Mouse (Mus musculus): ENCODE measurements around the gene Tpra1. TPM values are rescaled to one million over a fixed set of nuclear protein-coding genes. Genes with fewer than 3 reads are reported as not detected.
A peak's percentile ranks its signal among the peaks of the same experiment; 100 is the strongest.

The Tpra1 gene
- polyA plus RNA-seq, 1 experiment from 2014 or later = 47.9 TPM

DNA sequence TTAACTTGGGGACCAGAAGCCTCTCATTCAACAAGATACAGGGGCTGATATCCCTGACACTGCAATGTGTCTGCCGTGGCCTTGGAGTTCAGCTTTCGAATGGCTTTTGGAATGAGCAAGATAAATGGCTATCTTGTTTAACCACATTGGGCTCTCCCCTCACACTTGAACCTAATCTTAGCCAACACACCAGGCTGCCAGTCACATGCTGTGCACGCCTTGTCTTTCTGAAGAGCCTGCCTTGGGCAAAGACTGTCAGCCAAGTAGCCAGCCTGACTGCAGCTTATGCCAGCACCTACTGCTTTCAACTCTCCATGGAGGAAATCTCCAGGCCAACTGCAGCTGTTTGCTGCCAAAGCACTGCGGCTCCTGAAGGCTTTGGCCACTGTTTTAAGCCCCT is 13.5 kb downstream of the Tpra1 start:
- DNase-seq (ENCODE audit: extremely low spot score, low spot score) = no peak
- Histone ChIP-seq H3K9me3 (no peaks in the 10 kb centered on the region), H3K27me3 (ENCODE audit: poor library complexity, severe bottlenecking) (no peaks in the 10 kb centered on the region), H3K27ac (0 out of 2 replicates have a peak overlapping the region, but pooled peaks have one; percentile 21), H3K4me3 (no peak overlapping the region), H3K36me3 (replicated peaks) (peaks cover 20% of the 10 kb centered on the region), H3K4me1 (0 out of 2 replicates have a peak, but pooled peaks cover 4% of the 10 kb centered on the region)
- WGBS = 89% methylated on average over 4 of the region's 4 CpGs

DNA sequence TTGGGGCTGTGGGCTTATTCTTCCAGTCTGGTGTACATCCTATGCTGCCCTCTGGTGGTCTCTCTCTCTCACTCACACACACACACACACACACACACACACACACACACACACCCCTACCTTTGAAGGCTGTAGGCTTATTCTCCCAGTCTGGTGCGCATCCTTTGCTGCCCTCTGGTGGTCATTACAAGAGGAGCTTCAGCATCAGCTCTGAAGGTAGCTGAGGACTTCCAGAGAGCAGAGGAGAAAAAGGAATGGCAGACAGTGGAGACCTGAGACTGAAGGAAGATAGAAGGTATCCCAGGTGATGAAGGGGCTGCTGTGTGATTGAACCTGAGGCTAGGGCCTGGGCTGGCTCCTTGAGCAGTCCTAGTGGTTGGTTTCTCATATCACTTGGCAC is 14.1 kb downstream of the Tpra1 start:
- WGBS = 59% methylated on average over 1 of the region's 1 CpGs
- H3K36me3 ChIP-seq (replicated peaks) = peaks cover 14% of the 10 kb centered on the region
- no peaks in the 10 kb centered on the region for H3K9me3 ChIP-seq
- H3K27ac ChIP-seq = 0 out of 2 replicates have a peak overlapping the region, but pooled peaks have one; percentile 21
- H3K4me1 ChIP-seq = 0 out of 2 replicates have a peak, but pooled peaks cover 4% of the 10 kb centered on the region
- H3K4me3 ChIP-seq = no peak overlapping the region
- no peak for DNase-seq (ENCODE audit: extremely low spot score, low spot score)
- H3K27me3 ChIP-seq (ENCODE audit: poor library complexity, severe bottlenecking) = no peaks in the 10 kb centered on the region

DNA sequence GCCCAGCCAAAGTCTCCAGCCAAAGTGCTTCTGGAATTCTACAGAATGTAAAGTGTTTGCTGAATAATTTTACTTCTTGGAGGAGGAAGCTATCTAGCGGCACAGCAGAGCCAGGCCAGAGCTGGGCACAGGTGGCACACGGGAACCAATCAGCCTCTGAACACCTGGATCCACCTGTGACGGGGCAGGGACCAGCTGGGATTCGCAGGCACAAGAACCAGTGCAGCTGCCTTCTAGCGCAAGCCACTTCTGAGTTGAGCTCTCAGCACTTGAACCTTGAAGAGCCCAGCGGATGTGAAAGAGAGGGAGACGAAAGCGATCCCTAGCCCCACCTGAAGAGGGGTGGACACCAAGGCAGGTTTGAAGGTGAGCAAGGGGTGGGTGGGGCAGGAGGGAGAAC is 16.8 kb downstream of the Tpra1 start:
- 79% methylated on average over 8 of the region's 8 CpGs for WGBS
- H3K9me3 ChIP-seq = no peaks in the 10 kb centered on the region

DNA sequence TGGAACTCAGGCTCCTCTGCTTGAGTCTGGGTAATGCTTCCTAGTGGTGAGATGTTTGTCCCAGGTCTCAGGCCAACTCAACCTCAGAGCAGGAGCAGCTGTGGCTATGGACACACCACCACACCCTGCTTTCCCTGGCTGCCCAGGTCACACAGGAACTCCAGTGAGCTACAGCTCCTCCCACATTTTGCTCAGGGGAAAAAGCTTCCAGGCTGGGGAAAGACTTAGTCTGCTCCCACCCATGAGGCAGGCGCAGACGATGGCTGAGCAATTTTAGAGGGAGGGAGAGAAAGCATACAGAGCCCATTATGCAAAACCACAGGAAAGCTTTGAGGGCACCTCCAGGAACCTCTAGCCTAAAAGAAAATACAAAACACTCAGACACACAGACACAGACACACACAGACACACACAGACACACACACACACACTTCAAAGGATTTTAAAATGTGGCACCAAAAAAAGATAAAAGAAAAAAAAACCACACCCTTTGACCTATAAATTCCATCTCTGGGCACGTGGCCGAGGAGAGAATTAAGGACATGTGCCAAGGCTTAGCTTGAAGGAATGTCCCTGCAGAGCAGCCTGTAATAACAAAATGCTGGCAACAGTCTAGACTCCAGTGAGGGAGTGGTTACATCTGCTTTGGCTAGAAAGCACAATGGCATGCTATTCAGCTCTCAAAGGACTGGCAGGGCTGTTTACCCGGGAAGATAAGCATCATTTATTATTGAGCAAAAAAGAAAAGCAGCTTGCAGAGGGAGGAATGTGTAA is 22.6 kb downstream of the Tpra1 start:
- no peak for DNase-seq (ENCODE audit: extremely low spot score, low spot score)
- H3K4me1 ChIP-seq = peaks cover 50% of the 10 kb centered on the region
- WGBS = 3% methylated on average over 5 of the region's 5 CpGs

More for the DNA sequence above, 16.8 kb downstream of the Tpra1 start:
- peaks cover 4% of the 10 kb centered on the region; the same call in 1 of the 2 replicates for H3K4me1 ChIP-seq
- no peaks in the 10 kb centered on the region for H3K36me3 ChIP-seq (replicated peaks)
- H3K27ac ChIP-seq = no peak overlapping the region
- no peak overlapping the region for H3K4me3 ChIP-seq
- H3K27me3 ChIP-seq (ENCODE audit: poor library complexity, severe bottlenecking) = no peaks in the 10 kb centered on the region
- no peak for DNase-seq (ENCODE audit: extremely low spot score, low spot score)

DNA sequence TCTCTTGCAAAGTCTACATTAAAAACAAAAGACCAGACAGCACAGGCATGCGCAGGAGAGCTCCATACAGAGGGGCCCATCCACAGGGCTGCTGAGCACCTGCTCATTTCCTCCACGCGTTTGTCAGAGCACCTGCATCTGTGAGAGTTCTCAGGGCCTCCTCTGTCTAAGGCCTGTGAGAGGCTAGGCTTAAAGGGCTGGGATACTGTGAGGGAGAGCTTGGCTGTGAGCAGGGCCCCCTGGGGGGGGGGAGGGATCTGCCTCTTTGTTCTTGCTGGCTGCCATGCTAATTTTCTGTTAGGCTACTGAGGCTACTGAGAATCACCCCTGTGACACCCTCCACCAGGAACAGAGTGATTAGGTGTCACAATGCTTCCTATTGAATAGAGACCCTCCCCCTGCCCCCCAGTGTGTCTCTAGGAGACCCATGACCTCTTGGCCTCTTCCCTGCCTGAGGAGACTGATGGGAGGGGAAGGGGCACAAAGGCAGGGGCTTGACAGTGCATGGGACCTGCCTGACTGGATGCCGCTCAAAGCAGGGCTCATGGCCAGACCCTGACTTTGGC is 23.7 kb downstream of the Tpra1 start:
- Histone ChIP-seq H3K27ac (peak overlapping the region; percentile 83), H3K9me3 (no peaks in the 10 kb centered on the region), H3K4me3 (0 out of 2 replicates have a peak overlapping the region, but pooled peaks have one; percentile 11), H3K27me3 (ENCODE audit: poor library complexity, severe bottlenecking) (peaks cover 28% of the 10 kb centered on the region), H3K36me3 (replicated peaks) (no peaks in the 10 kb centered on the region), H3K4me1 (peaks cover 61% of the 10 kb centered on the region)
- DNase-seq (ENCODE audit: extremely low spot score, low spot score) = peak; percentile 65
- WGBS = 1% methylated on average over 4 of the region's 4 CpGs

More for the DNA sequence above, 22.6 kb downstream of the Tpra1 start:
- H3K27me3 ChIP-seq (ENCODE audit: poor library complexity, severe bottlenecking) = peaks cover 21% of the 10 kb centered on the region
- H3K27ac ChIP-seq = peak overlapping the region; percentile 83
- H3K36me3 ChIP-seq (replicated peaks) = no peaks in the 10 kb centered on the region
- no peaks in the 10 kb centered on the region for H3K9me3 ChIP-seq
- H3K4me3 ChIP-seq = no peak overlapping the region

DNA sequence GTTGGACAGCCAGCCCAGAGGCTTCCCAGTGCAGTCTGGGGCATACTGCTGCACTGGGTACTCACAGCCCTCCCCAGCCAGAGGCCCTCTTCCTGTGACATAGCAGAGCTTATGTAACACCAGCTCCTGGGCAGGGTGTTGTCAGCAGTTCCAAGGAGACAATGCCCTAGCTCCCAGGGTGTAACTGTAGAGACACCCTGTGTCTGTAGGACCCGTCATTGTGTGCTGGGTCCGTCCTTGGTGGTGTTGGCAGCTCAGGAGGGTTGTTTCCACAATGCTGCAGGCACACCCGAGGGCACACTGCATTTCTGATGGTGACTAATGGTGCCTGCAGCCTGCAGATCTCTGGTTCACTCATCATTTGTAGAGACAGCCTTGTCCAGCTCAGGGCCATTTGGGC is 24.8 kb downstream of the Tpra1 start:
- H3K27ac ChIP-seq = peak overlapping the region; percentile 83
- WGBS = 64% methylated on average over 3 of the region's 3 CpGs
- no peak for DNase-seq (ENCODE audit: extremely low spot score, low spot score)
- H3K4me1 ChIP-seq = peaks cover 65% of the 10 kb centered on the region
- no peak overlapping the region for H3K4me3 ChIP-seq
- no peaks in the 10 kb centered on the region for H3K36me3 ChIP-seq (replicated peaks)
- H3K9me3 ChIP-seq = no peaks in the 10 kb centered on the region
- peaks cover 35% of the 10 kb centered on the region for H3K27me3 ChIP-seq (ENCODE audit: poor library complexity, severe bottlenecking)

DNA sequence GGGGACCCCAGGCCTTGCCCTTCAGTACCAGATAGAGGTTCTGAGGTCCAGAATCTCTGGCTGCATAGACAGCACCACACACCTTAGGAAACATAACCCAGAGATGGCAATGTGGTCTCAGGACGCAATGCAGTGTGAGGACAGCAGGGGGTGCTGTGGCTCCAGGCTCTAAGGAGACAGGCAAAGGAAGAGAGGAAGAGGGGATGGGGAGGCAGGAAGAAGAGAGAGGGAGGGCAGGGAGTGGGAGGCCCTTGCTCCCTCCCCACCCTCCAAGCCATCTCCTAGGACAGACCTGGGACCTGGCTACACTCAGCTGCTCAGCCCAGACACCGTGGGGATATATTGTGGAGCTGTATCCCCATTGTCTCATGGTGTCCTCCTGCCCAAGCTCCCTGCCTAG is 25.5 kb downstream of the Tpra1 start:
- Histone ChIP-seq H3K36me3 (replicated peaks) (no peaks in the 10 kb centered on the region), H3K9me3 (no peaks in the 10 kb centered on the region), H3K27ac (peak overlapping the region; percentile 83), H3K27me3 (ENCODE audit: poor library complexity, severe bottlenecking) (peaks cover 42% of the 10 kb centered on the region), H3K4me1 (peaks cover 65% of the 10 kb centered on the region), H3K4me3 (no peak overlapping the region)
- 18% methylated on average over 2 of the region's 2 CpGs for WGBS
- peak; percentile 77 for DNase-seq (ENCODE audit: extremely low spot score, low spot score)

DNA sequence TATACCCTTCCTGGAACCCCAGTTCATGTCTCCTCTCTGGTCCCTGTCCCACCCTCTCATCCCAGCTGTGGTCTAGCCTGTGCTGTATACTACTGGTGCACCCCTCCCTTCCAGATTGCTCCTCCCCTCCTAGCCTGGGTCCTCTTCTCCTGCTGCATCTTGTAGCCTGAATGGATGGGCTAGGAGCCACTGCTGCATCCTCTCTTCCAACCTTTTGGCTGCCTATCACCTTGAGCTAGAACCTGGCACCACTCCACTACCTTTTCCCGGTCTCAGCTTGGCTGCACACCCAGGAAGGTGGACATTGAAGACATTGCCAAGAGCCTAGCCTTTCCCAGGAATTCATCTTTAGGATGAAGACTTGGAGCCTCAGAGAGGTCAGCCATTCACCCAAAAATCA is 26.0 kb downstream of the Tpra1 start:
- Histone ChIP-seq H3K36me3 (replicated peaks) (no peaks in the 10 kb centered on the region), H3K9me3 (no peaks in the 10 kb centered on the region), H3K27me3 (ENCODE audit: poor library complexity, severe bottlenecking) (peaks cover 46% of the 10 kb centered on the region), H3K4me1 (peaks cover 65% of the 10 kb centered on the region), H3K27ac (peak overlapping the region; percentile 83), H3K4me3 (no peak overlapping the region)
- DNase-seq (ENCODE audit: extremely low spot score, low spot score) = no peak
- WGBS = 84% methylated on average over 1 of the region's 1 CpGs

DNA sequence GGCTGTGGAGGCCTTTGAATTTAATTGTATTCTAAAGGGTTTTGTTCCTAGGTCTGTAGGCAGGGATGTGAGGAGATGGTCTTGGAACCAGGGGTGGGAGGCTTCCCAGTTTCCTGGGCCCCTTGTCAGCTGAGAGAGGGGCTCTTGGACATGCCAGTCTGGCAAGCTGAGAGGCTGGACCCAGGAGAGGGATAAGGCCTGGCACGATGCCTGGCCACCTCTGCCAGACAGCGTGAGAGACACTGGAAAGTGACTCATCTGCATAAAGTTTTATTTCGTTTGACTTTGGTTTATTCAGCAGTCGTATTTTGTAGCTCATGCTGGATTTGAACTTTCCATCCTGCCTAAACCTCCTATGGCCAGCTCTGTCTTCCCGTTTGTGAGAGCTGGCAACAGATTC is 26.5 kb downstream of the Tpra1 start:
- H3K27ac ChIP-seq = 0 out of 2 replicates have a peak overlapping the region, but pooled peaks have one; percentile 16
- H3K36me3 ChIP-seq (replicated peaks) = no peaks in the 10 kb centered on the region
- H3K4me3 ChIP-seq = no peak overlapping the region
- DNase-seq (ENCODE audit: extremely low spot score, low spot score) = no peak
- peaks cover 68% of the 10 kb centered on the region for H3K4me1 ChIP-seq
- no peaks in the 10 kb centered on the region for H3K9me3 ChIP-seq
- H3K27me3 ChIP-seq (ENCODE audit: poor library complexity, severe bottlenecking) = peaks cover 52% of the 10 kb centered on the region
- 87% methylated on average over 5 of the region's 5 CpGs for WGBS

DNA sequence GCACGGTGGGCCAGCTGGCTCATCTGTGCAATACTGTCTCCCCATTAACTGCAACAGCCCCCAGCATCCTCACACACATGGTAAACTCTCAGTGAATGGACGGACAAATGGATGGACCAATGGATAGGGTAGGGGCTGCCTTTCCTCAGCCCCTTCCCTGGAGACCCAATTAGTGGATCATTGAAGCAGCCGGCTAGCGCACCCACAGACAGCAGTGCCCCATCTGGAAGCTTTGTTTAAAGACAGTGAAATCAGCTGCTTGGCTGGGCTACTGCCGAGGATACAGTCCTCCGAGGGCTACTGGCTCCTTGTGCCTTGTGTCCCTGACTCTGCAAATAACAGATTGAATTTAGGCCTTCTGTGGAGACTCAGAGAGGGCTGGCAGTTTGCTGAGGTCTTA is 27.4 kb downstream of the Tpra1 start:
- 57% methylated on average over 6 of the region's 6 CpGs for WGBS
- DNase-seq (ENCODE audit: extremely low spot score, low spot score) = no peak
- H3K9me3 ChIP-seq = no peaks in the 10 kb centered on the region
- no peak overlapping the region for H3K4me3 ChIP-seq
- H3K36me3 ChIP-seq (replicated peaks) = no peaks in the 10 kb centered on the region
- H3K27me3 ChIP-seq (ENCODE audit: poor library complexity, severe bottlenecking) = peaks cover 60% of the 10 kb centered on the region
- peak overlapping the region; percentile 75; the same call in 1 of the 2 replicates for H3K27ac ChIP-seq
- peaks cover 70% of the 10 kb centered on the region for H3K4me1 ChIP-seq

DNA sequence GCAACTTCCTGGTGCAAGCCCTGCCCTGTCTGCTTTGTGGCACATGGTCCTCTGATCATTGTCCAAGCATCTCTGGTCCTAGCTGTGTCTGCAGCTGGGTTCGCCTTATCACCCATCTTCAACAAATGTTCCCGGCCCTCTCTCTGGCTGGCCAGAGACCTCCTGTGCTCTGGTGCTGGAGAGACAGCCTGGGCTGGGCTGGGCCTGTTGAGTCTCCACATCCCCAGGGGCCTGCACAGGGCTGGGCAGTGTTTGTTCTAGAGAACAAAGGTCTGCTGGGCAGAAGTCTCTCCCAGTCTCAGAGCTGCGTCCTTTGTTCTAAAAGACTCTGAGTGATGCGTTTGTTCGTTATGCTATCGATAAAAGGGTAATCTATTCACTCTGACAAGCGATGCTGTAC is 28.0 kb downstream of the Tpra1 start:
- Histone ChIP-seq H3K27ac (peak overlapping the region; percentile 75; the same call in 1 of the 2 replicates), H3K9me3 (no peaks in the 10 kb centered on the region), H3K27me3 (ENCODE audit: poor library complexity, severe bottlenecking) (peaks cover 66% of the 10 kb centered on the region), H3K4me3 (no peak overlapping the region), H3K4me1 (peaks cover 70% of the 10 kb centered on the region), H3K36me3 (replicated peaks) (no peaks in the 10 kb centered on the region)
- no peak for DNase-seq (ENCODE audit: extremely low spot score, low spot score)
- 60% methylated on average over 7 of the region's 7 CpGs for WGBS

DNA sequence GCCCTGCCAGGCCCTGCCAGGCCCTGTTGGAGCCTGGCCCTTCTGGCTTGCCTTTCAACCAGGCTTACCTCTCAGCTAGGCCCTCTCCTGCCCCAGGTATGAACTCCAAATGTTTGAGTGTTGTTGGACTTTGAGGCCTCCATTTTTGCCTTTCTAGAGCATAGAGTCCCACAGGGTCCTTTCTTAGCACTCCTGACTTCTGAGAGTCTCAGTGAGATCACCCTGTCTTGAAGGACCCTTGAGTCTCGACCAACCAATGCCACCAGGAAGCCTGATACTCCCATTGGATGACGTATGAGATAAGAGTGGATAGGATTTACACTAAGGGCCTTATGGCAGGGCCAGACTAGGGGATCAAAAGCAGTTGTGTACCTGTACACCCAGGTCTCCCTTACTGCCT is 29.4 kb downstream of the Tpra1 start:
- Histone ChIP-seq H3K27ac (peak overlapping the region; percentile 37; the same call in 1 of the 2 replicates), H3K4me1 (peaks cover 70% of the 10 kb centered on the region), H3K27me3 (ENCODE audit: poor library complexity, severe bottlenecking) (peaks cover 78% of the 10 kb centered on the region), H3K9me3 (no peaks in the 10 kb centered on the region), H3K36me3 (replicated peaks) (no peaks in the 10 kb centered on the region), H3K4me3 (no peak overlapping the region)
- DNase-seq (ENCODE audit: extremely low spot score, low spot score) = no peak
- WGBS = 78% methylated on average over 2 of the region's 2 CpGs

DNA sequence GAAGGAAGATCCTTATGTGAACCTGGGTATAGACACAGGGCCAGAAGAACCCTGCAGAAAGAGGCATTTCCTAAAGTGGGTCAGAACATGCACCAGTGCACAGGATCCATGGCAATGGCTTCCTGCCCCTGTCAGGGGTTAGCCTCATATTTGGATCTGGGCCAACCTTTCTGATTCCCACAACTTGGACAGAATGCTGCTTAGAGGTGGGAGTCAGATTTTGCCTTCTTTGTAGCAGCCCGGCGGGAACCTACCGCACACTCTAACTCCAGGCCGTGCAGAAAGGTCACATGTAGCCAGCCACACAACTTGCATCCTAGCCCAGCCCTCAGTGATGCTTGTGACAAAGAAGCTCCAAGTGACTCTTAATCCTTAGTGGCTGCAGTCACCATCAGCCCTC is 32.1 kb downstream of the Tpra1 start:
- Histone ChIP-seq H3K9me3 (no peaks in the 10 kb centered on the region), H3K4me1 (peaks cover 78% of the 10 kb centered on the region), H3K4me3 (no peak overlapping the region), H3K36me3 (replicated peaks) (no peaks in the 10 kb centered on the region), H3K27me3 (ENCODE audit: poor library complexity, severe bottlenecking) (peaks cover 73% of the 10 kb centered on the region), H3K27ac (peak overlapping the region; percentile 20)
- DNase-seq (ENCODE audit: extremely low spot score, low spot score) = no peak
- 37% methylated on average over 4 of the region's 4 CpGs for WGBS
